Mouse (Mus musculus) left cerebral cortex, adult 2 months (tissue): ENCODE data around the gene Zfp341. TPM values are rescaled to one million over a fixed set of nuclear protein-coding genes. Genes with fewer than 3 reads are reported as not detected.

Source experiments
- DNase-seq, 2 experiments: peaks; one replicate each; pipeline ENCODE4 v3.0.0; 2021 to 2022; ENCODE audit warnings: low spot score in 2 of 2, mixed read lengths in 1 of 2; ENCODE audit errors: extremely low spot score in 1 of 2
- H3K27ac ChIP-seq: fragments of 200-600 bp; 2 replicates; pipeline ENCODE4 v1.8.1; 2022
- H3K4me3 ChIP-seq: fragments of 200-600 bp; 2 replicates; pipeline ENCODE4 v1.8.1; 2022
- CTCF ChIP-seq: fragments of 200-600 bp; IDR thresholded peaks from 2 replicates; pipeline ENCODE4 v1.8.1; 2022; ENCODE audit warnings: antibody characterized with exemption, mild to moderate bottlenecking, moderate library complexity
- intact Hi-C: fragments of 180-260 bp; cut with DNase I; formaldehyde crosslinking; loops from one replicate; pipeline ENCODE4 v1.15.1; 2025
- total RNA-seq, 2 experiments: library from RNA; stranded (reverse); gene quantifications; 2 replicates each; pipeline ENCODE4 v1.2.3; 2021

Zfp341 gene
- total RNA-seq, 2 experiments from 2014 or later, result 11.1 to 11.7 TPM

DNA sequence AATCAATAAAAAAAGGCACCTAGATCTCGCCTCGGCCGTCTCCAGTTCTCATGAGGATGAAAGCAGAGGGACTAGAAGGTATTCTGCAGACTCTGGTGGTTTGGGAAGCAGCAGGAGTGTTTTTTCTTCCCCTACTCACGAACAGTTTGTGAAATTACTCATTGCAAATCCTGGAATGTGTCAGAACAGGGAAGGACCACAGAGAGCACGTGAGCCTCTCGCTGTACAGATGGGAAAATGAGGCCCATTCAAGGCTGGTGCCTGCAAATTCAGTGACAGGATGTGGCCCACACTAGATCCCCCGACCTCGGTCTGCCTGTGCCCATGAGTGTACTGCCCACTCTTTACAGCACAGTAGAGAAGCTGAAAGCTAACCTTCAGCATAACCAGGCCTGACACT, 41.1 kb upstream of the Zfp341 start:
- no peak for DNase-seq
- no peak for TF ChIP-seq CTCF
- no peak overlapping the region for H3K4me3 ChIP-seq
- H3K27ac ChIP-seq, result peak overlapping the region; percentile 44
- intact Hi-C loops, result no loop called here

DNA sequence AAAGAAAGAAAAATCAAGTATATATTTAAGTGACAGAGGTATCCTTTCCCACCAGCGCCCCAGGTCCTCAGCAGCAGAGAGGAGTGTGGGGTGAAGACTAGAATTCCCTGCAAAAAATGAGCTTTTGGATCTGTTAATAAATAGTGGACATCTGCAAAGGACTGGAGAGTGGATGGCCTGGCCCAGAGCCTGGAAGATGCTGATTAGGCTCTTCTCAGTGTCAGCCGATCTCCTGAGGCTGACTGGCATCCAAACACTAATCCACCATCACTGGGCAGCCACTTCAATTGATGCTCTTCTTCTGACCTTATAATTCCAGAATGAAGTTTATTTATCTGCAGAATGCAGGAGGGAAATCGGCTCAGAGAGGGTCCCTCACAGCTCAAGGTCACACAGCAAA, 40.1 kb upstream of the Zfp341 start:
- DNase-seq, result no peak
- Histone ChIP-seq H3K4me3 (no peak overlapping the region), H3K27ac (no peak overlapping the region)
- no peak for TF ChIP-seq CTCF
- intact Hi-C loops, result no loop called here

DNA sequence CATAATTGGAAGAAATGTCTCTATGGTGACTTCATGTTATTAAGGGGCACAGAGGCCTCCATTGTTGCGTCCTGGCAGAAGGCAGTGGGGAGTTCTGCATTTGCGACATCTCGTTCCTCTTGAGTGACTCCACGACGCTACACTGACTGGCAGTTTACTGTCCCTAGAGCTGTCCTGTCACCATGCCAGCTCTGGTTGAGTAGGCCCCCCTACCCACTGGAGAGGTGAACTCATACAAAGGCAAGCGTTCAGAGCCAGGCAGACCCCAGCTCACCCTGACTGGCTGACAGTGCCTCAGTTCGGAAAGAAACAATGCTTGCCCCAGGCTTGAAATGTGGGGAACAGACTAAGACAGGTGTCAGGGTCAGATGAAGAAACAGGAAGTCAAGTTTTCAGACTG, 38.8 kb upstream of the Zfp341 start:
- H3K27ac ChIP-seq, result no peak overlapping the region
- no peak overlapping the region for H3K4me3 ChIP-seq
- no peak for TF ChIP-seq CTCF
- no peak for DNase-seq
- intact Hi-C loops, result no loop called here

DNA sequence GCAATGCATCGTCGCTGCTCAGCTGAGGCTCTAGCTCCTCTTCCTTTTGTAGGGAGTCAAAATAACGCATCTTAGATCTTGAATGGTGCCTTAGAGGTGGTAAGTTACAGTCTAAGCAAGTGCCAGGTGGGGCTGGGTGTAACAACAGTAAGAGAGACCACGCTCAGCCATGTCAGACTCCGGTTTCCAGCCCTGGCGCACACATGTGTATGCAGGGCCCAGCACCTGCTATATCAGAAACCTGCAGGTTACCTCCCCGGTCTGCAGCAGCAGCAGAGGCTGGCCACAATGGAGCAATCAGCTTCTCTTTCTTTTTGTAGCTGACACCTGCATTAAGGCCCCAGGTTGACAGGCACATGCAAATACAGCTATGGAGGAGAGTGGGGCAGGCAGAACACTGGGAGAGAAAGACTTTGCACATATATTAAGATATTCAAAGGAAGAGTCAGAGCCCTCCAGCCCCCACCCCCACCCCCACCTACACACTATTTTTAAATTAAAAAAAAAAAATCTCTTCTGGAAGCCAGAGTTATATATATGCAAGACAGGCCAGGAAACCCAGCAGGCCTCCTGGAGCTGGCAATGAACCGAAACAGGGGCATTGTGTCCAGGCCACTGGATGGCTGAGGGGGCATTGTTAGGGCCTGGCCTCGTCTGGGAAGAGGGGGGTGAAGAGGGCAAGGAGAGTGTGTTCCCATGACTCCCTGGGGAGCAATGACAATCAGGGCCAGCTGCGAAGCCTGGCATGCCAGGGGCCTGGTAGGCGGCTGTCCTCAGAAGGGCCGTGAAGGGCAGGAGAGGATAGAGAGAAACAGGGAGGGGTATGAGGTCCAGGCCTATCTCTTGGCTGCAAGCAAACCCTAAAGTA, 36.0 kb upstream of the Zfp341 start:
- H3K4me3 ChIP-seq, result no peak overlapping the region
- TF ChIP-seq CTCF, result no peak
- no peak overlapping the region for H3K27ac ChIP-seq
- intact Hi-C loops, result no loop called here
- no peak for DNase-seq

DNA sequence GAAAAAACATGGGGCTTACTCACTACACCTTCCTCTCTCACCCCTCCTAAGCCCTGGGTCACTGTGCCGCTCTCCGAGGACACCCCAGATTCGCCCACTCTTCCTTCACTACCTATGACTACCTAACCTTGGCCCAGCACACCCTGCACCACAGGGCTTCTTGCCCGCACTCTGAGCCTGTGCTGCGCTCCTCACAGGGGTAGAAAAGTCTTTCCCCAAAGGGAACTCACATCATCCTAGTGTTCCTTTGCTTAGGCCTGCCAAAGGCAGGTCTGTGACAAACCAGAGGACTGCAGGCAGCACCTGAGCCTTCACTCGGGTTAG, 35.4 kb upstream of the Zfp341 start:
- Histone ChIP-seq H3K4me3 (no peak overlapping the region), H3K27ac (no peak overlapping the region)
- no peak for TF ChIP-seq CTCF
- intact Hi-C loops, result no loop called here
- DNase-seq, result no peak

DNA sequence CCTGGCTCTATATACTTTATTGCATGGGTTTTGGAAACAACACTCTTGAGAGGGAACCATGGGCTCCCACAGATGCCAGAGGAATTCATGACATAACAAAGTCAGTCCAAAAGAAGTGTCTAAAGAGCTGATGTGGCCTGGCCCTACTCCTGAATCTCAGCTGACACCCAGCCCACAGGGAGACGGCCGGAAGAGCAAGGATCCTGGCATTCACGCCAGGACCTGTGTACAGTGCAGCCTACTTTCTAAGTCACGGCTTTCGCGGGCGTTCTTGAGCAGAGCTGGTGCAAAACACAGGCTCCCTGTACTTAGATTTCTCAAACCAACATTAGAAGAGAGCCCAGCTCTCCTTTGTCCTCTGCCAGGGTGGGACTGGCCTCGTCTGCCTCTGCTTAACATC, 32.5 kb upstream of the Zfp341 start:
- no peak for DNase-seq
- H3K4me3 ChIP-seq, result no peak overlapping the region
- intact Hi-C loops, result no loop called here
- no peak for TF ChIP-seq CTCF
- peak overlapping the region; percentile 0; the same call in 1 of the 2 replicates for H3K27ac ChIP-seq

DNA sequence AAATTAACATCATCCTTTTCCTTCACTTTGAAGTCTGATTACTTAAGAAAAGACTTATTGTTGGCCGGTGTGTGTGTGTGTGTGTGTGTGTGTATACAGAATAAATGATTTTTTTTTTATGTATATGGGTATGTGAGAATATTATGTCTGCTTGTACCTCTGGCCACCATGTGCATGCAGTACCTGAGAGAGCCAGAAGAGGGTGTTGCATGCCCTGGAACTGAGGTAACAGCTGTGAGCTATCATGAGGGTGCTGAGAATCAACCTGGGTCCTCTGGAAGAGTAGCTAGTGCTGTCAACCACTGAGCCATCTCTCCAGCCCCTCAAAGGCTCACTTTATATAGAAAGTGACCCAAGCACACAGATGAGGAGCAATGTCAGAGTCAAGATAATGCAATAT, 31.7 kb upstream of the Zfp341 start:
- H3K4me3 ChIP-seq, result no peak overlapping the region
- DNase-seq, result no peak
- intact Hi-C loops, result no loop called here
- no peak overlapping the region for H3K27ac ChIP-seq
- peak; percentile 13 for TF ChIP-seq CTCF

DNA sequence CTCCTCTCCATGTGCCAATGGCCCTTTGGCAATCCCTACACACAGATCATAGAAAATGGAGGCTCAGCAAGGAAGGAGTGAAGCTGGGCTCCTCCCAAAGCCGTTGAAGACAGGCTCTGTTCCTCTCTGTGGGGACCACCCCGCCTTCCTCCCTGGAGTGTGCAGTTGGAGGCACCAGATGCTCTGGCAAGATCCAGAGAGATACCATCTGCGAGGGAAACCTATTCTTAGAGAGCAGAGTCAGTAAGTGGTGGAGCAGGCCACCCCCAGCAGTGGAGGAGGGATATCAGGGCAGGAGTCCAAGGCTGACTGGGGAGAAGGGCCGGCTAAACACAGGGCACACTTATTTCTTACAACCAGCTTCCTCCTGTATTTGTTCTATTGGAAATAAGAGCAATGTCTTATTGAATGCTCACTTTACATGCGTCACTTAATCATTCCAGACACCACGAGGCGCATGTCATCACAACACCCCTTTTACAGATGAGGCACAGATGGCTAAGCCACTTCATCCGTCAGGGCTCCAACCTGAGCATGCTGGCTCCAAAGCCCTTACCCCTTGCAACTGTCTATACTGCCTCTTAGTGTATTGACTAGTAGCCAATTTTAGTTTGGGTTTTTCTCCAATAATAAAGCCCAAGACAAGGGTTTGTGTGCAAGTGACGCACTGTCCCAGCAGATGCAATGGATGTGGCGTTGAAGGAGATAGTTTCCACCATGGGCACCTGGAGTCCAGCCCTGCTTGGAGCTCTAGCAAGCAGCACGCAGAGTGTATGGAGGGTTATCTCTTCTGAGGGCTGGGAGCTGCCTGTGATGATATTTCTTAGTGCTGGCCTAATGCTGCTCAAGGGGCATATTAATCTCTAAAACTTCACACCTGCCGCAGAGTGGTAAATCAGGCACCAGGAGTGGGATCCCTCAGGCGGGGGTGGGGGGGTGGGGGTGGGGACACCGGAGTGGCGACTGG, 28.9 kb upstream of the Zfp341 start:
- intact Hi-C loops, result loop anchor here (1.0 to 2.0 kb wide), 2 partner anchors 27 to 205 kb away; no protein-coding TSS in a partner anchor

DNA sequence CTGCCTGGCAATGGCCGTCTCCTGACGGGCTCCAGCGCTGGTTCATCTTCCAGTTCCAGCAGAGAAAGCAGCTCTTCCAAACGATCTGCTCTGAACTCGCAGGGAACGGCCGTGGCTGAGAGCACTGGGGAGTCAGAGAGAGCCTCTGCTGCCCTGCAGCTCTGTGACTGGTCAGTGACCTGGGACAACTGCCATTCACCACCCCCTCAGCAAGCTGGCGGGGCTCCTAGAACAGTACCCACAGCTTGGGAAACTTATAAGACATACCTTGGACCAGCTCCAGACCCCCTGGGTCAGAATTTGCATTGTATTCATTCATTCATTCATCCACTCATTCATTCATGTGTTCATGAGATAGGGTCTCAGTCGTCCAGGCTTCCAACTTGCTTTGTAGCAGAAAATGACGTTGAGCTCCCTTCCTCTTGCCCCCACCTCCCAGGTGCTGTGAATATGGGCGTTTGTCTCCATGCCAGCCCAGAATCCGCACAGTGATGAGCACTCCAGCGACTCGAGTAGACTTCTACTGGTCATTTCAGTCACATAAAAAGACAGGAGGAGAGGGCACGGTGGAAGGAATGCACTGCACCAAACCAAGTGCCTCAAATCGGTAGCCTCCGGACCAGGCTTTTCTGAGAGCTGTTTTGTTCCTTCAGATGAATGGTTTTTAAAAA, 28.0 kb upstream of the Zfp341 start:
- intact Hi-C loops, result loop anchor here (1.0 to 2.0 kb wide), 2 partner anchors 28 to 206 kb away; no protein-coding TSS in a partner anchor
- no peak for TF ChIP-seq CTCF
- no peak overlapping the region for H3K4me3 ChIP-seq
- DNase-seq, result no peak
- H3K27ac ChIP-seq, result peak overlapping the region; percentile 63

More for the DNA sequence above, 28.9 kb upstream of the Zfp341 start:
- no peak for TF ChIP-seq CTCF
- Histone ChIP-seq H3K4me3 (no peak overlapping the region), H3K27ac (peak overlapping the region; percentile 63)
- DNase-seq, result peak; percentile 81 to 86

DNA sequence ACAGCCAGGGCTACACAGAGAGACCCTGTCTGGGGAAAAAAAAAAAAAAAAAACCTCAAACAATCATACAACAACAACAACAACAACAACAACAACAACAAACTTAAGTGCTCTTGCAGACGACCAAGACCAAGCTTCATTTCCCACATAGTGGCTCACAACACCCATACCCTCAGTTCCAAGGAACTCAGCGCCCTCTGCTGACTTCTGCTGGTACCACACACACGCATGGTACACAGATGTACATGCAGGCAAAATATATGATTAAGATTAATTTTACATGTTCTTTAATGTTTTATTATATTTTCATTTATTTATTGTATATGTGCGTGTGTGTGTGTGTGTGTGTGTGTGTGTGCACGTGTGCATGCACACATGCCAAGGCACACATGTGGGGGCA, 26.7 kb upstream of the Zfp341 start:
- no peak overlapping the region for H3K27ac ChIP-seq
- H3K4me3 ChIP-seq, result no peak overlapping the region
- intact Hi-C loops, result no loop called here
- peak; percentile 41 for TF ChIP-seq CTCF
- no peak for DNase-seq

DNA sequence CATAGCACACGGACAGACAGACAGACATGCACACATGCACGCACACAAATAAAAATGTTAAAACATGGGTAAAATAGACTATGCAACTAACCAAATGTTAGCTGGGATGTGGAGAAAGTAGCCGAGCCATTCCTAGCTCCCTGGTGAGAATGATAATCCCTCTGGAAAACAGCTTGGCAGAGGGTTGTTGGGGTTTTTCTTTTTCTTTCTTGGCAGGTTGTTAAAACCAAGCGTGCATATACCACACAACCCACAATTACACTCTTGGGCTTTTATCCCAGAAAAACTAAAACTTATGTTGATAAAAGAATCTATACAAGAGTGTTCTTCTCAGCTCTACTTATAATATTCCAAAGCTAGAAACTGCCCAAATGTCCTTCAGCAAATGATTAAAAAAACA, 24.0 kb upstream of the Zfp341 start:
- no peak for TF ChIP-seq CTCF
- intact Hi-C loops, result no loop called here
- DNase-seq, result no peak
- Histone ChIP-seq H3K27ac (no peak overlapping the region), H3K4me3 (no peak overlapping the region)

DNA sequence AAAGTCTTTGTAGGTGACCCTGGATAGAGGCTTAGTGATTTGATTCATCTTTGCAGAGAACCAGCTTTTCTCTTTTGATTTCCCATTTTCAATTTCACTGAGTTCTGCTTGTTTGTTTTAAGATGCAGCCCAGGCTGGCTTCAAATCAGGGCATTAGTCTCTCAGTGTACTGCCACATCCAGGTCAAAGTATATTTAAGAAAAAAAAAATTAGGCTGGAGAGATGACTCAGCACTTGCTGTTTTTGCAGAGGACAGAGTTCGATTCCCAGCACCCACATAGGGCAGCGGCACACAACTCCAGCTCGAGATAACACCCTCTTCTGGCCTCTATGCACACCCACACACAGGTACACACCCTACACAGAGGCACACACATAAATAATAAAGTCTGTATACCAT, 21.9 kb upstream of the Zfp341 start:
- DNase-seq, result no peak
- intact Hi-C loops, result no loop called here
- no peak overlapping the region for H3K27ac ChIP-seq
- no peak overlapping the region for H3K4me3 ChIP-seq
- TF ChIP-seq CTCF, result no peak
